Mouse (Mus musculus) testis, adult 2 months (tissue): Measurements from ENCODE around the gene Agap1.

Source experiments
- CTCF ChIP-seq: fragments of 200-500 bp; IDR thresholded peaks from 2 replicates; pipeline ENCODE4 v1.5.1; 2012; ENCODE audit warnings: low read depth, mild to moderate bottlenecking, inconsistent platforms, low read length, moderate library complexity; ENCODE audit not compliant: control insufficient read depth, insufficient read depth, insufficient replicate concordance
- POLR2A ChIP-seq: fragments of 200-500 bp; IDR thresholded peaks from 2 replicates; pipeline ENCODE4 v1.6.1; 2012; ENCODE audit warnings: low read depth, mild to moderate bottlenecking, inconsistent platforms, low read length, moderate library complexity; ENCODE audit not compliant: control insufficient read depth

DNA sequence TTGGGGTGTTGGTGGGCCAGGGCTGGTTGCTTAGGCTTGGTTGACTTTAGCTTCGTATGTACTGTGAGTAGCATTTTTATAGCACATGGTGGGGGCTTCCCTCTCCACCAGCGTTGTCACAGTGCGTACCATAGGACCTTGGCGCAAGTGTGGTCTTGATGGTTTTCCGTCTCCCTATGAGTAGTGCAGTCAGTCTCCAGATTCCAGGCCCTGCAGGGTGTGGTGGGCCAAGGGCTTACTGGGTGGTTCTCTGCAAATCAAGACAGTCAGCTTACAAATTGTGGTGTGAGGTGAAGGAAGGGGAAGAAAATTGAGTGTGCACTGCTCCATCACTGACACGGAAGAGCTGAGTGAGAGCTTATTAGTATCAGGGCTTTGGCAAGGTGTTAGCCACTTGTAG, 32.3 kb downstream of the Agap1 start:
- TF ChIP-seq CTCF = no peak
- TF ChIP-seq POLR2A = no peak
